10 mouse cellular contexts compared by ENCODE assay signal in the genomic region with DNA sequence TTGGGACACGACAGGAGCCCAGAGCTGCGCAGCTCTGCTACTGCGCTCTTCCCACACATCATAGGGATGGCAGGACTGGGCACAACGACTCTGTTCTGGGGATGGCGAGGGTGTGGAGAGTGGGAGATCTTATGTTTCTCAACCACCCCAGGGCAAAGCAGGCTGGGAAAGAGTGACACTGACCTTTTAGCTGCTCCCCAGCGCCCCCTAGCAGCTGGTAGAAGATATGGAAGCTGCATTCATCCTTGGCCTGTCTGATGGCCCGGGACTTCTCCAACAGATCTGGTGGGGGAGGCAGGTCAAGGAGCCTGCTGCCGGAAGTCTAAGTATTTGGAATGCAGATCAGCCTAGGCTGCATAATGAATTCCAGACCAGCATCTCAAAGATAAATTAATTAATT. TPM values are rescaled to one million over a fixed set of nuclear protein-coding genes. Genes with fewer than 3 reads are reported as not detected.
DNase-seq lines count a peak whose midpoint lies in the region; ATAC-seq lines count a peak whose summit lies in the region.
"Had no signal": no experiment of that assay in that cellular context is flagged by ENCODE, and none has a peak within 500 bp of the region (broad histone marks: within the 10 kb centered on the region; RNA-seq: fewer than 3 reads in every experiment).

No protein-coding gene starts in this region.

- no peaks in the 10 kb centered on the region for H3K36me3 ChIP-seq in midbrain, embryonic 11.5 days (ENCODE audit: control insufficient read depth, insufficient read depth, low read length)
- H3K36me3 ChIP-seq in midbrain, embryonic 15.5 days (replicated peaks) = no peaks in the 10 kb centered on the region
- no peaks in the 10 kb centered on the region for H3K36me3 ChIP-seq in forebrain, embryonic 12.5 days (replicated peaks)

- ATAC-seq in midbrain, embryonic 11.5 days (ENCODE audit: low FRiP score) = no peak
- no peak for ATAC-seq in midbrain, embryonic 15.5 days (replicated peaks)
- ATAC-seq in forebrain, embryonic 12.5 days (ENCODE audit: low FRiP score) = no peak
- ATAC-seq: activated CD4-positive, CD25-positive, alpha-beta regulatory T cell, adult 4 months had no signal

- no peaks in the 10 kb centered on the region for H3K27me3 ChIP-seq in midbrain, embryonic 11.5 days (ENCODE audit: control insufficient read depth, insufficient read depth, low read length)
- 0 out of 2 replicates have a peak, but pooled peaks cover 2% of the 10 kb centered on the region for H3K27me3 ChIP-seq in midbrain, embryonic 15.5 days (replicated peaks)
- peaks cover 8% of the 10 kb centered on the region; the same call in 1 of the 2 replicates for H3K27me3 ChIP-seq in forebrain, embryonic 12.5 days

- H3K4me1 ChIP-seq in midbrain, embryonic 11.5 days (ENCODE audit: control insufficient read depth, insufficient read depth, low read length) = no peaks in the 10 kb centered on the region
- H3K4me1 ChIP-seq in midbrain, embryonic 15.5 days = no peaks in the 10 kb centered on the region
- H3K4me1 ChIP-seq in forebrain, embryonic 12.5 days = no peaks in the 10 kb centered on the region

- DNase-seq in embryo, embryonic 10 days (ENCODE audit: low spot score) = peak; percentile 35
- DNase-seq in embryo, embryonic 9.5 days (ENCODE audit: extremely low spot score) = no peak
- peak; percentile 91 for DNase-seq in midbrain, embryonic 11.5 days (ENCODE audit: low spot score, missing footprints)
- peak; percentile 25 for DNase-seq in c-Kit-positive CD71-positive TER-119-positive erythroid progenitor cells, embryonic 14.5 days (ENCODE audit: low spot score)
- DNase-seq in thymus, postnatal 14 days = peak; percentile 25
- DNase-seq in layer of hippocampus, postnatal 10 days (ENCODE audit: low spot score in 2 of 2) = no peak
- DNase-seq: kidney, postnatal 14 days had no signal

- no peak overlapping the region for H3K4me2 ChIP-seq in midbrain, embryonic 11.5 days
- H3K4me2 ChIP-seq in midbrain, embryonic 15.5 days = no peak overlapping the region
- no peak overlapping the region for H3K4me2 ChIP-seq in forebrain, embryonic 12.5 days

- H3K9ac ChIP-seq in midbrain, embryonic 11.5 days (ENCODE audit: low read length) = no peak overlapping the region
- H3K9ac ChIP-seq in midbrain, embryonic 15.5 days = no peak overlapping the region
- H3K9ac ChIP-seq in forebrain, embryonic 12.5 days = no peak overlapping the region

- H3K27ac ChIP-seq in midbrain, embryonic 11.5 days (ENCODE audit: low read depth, low read length) = no peak overlapping the region
- H3K27ac ChIP-seq in midbrain, embryonic 15.5 days = no peak overlapping the region
- no peak overlapping the region for H3K27ac ChIP-seq in forebrain, embryonic 12.5 days

- no peaks in the 10 kb centered on the region for H3K9me3 ChIP-seq in midbrain, embryonic 11.5 days (ENCODE audit: control insufficient read depth, low read length)
- H3K9me3 ChIP-seq in midbrain, embryonic 15.5 days = no peaks in the 10 kb centered on the region
- H3K9me3 ChIP-seq in forebrain, embryonic 12.5 days = no peaks in the 10 kb centered on the region

- H3K4me3 ChIP-seq in midbrain, embryonic 11.5 days (ENCODE audit: low read depth, low read length) = no peak overlapping the region
- H3K4me3 ChIP-seq in midbrain, embryonic 15.5 days = no peak overlapping the region
- no peak overlapping the region for H3K4me3 ChIP-seq in forebrain, embryonic 12.5 days (replicated peaks)

- WGBS in midbrain, embryonic 11.5 days = 53% methylated on average over 8 of the region's 8 CpGs
- WGBS in midbrain, embryonic 15.5 days = 53% methylated on average over 8 of the region's 8 CpGs
- 56% methylated on average over 8 of the region's 8 CpGs for WGBS in forebrain, embryonic 12.5 days

RNA-seq across cellular contexts. Expression of a gene that starts 16.9 kb away (rescaled TPM):
- polyA plus RNA-seq in midbrain, embryonic 11.5 days (2014; fragmentation: Nextera tagmentation; extraction: Ambion mirVana) = 1.1 and 1.3 TPM in 2 replicates
- polyA plus RNA-seq in midbrain, embryonic 15.5 days (2015; fragmentation: Nextera tagmentation; extraction: Ambion mirVana) = 2.3 and 2.9 TPM in 2 replicates
- total RNA-seq in layer of hippocampus, postnatal 10 days (2021) = 10 to 100 TPM; 17.6 to 17.9 TPM
- 2.1 and 2.3 TPM in 2 replicates for polyA plus RNA-seq in forebrain, embryonic 12.5 days (2016; fragmentation: Nextera tagmentation; extraction: Ambion mirVana)

RNA-seq across cellular contexts. Expression of a gene that starts 54.8 kb away (rescaled TPM):
- polyA plus RNA-seq in midbrain, embryonic 11.5 days (2014; fragmentation: Nextera tagmentation; extraction: Ambion mirVana) = not detected in 2 replicates
- not detected in 2 replicates for polyA plus RNA-seq in midbrain, embryonic 15.5 days (2015; fragmentation: Nextera tagmentation; extraction: Ambion mirVana)
- total RNA-seq in layer of hippocampus, postnatal 10 days (2021) = not detected
- not detected in 2 replicates for polyA plus RNA-seq in forebrain, embryonic 12.5 days (2016; fragmentation: Nextera tagmentation; extraction: Ambion mirVana)
- polyA plus RNA-seq: activated CD4-positive, CD25-positive, alpha-beta regulatory T cell, adult 4 months had no signal

Comparison
In these comparisons a context has a peak if more than half of its experiments do, and no peak if none do; other contexts are left out.
1. DNase-seq: peak in embryo, embryonic 10 days (single experiment), midbrain, embryonic 11.5 days (single experiment), c-Kit-positive CD71-positive TER-119-positive erythroid progenitor cells, embryonic 14.5 days (single experiment) and thymus, postnatal 14 days (single experiment); none in embryo, embryonic 9.5 days (single experiment) and layer of hippocampus, postnatal 10 days (0 of 2).